Mouse (Mus musculus) B cell, adult 62 days (primary cell): Measurements from ENCODE around the gene Hspe1. TPM values are rescaled to one million over a fixed set of nuclear protein-coding genes. Genes with fewer than 3 reads are reported as not detected.

Experiments
- total RNA-seq: library from RNA; stranded (reverse); gene quantifications from 4 replicates; pipeline ENCODE4 v1.2.4, GENCODE M21; 2023

Hspe1 gene
- total RNA-seq, result 135 to 169 TPM (median 140 TPM) in 4 replicates

GRCm38 (mm10) chr1:55087932-55088610, at the start of gene Hspe1, which contains the start of gene Hspd1:
Gene Hspe1, plus strand, starts transcription at chr1:55088132.
Gene Hspd1, minus strand, starts transcription at chr1:55088243.

GRCm38 (mm10) chr1:55052355-55052953, 35.5 kb upstream of the Hspe1 start, which contains the start of gene Coq10b:
Gene Coq10b, plus strand, starts transcription at chr1:55052770.

DNA sequence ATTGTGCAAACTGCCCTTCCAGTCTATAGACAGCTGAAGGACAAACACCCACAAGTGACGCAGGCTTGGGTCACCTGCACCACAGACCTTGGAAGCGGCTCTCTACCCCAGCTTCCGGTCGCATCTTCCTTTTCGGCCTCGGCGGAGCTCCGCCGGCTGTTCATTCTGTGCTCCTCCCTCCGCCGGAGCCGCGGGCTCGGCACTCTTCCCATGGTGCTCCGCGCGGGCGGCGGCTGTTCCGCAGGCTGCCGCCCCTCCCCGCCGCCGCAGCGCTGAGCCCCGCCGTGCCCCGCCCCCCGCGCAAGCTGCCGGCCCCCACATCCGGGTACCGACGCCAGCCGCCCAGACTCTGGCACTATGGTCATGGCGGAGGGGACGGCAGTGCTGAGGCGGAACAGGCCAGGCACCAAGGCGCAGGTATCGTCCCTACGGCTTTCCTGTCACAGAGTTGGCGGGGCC, 43.0 kb downstream of the Hspe1 start, which contains the start of gene Mob4:
Mob4 (plus strand) TSS at position 289 of the 459 bp plus-strand sequence.

Other genes starting within 250 kb of the Hspe1 start
- 393 to 441 TPM (median 425 TPM) in 4 replicates for gene Ankrd44, start 161.7 kb upstream of the Hspe1 start, total RNA-seq
- 449 to 461 TPM (median 456 TPM) in 4 replicates for gene Sf3b1, start 60.7 kb upstream of the Hspe1 start, total RNA-seq
- 65.5 to 76.1 TPM (median 70.7 TPM) in 4 replicates for gene Coq10b, start 35.4 kb upstream of the Hspe1 start, total RNA-seq
- 124 to 155 TPM (median 132 TPM) in 4 replicates for gene Hspd1, start 111 bp downstream of the Hspe1 start, total RNA-seq
- 106 to 107 TPM (median 106 TPM) in 4 replicates for gene Mob4, start 43.1 kb downstream of the Hspe1 start, total RNA-seq
- gene Rftn2, start 138.7 kb downstream of the Hspe1 start, total RNA-seq, result 6.4 to 9.9 TPM (median 9.1 TPM) in 4 replicates
- gene Mars2, start 149.0 kb downstream of the Hspe1 start, total RNA-seq, result 13.2 to 14.3 TPM (median 13.7 TPM) in 4 replicates